Mouse (Mus musculus): Measurements from ENCODE around the gene Zmpste24. TPM values are rescaled to one million over a fixed set of nuclear protein-coding genes. Genes with fewer than 3 reads are reported as not detected.

Zmpste24 gene
- polyA plus RNA-seq, 1 experiment, result 5.2 TPM

DNA sequence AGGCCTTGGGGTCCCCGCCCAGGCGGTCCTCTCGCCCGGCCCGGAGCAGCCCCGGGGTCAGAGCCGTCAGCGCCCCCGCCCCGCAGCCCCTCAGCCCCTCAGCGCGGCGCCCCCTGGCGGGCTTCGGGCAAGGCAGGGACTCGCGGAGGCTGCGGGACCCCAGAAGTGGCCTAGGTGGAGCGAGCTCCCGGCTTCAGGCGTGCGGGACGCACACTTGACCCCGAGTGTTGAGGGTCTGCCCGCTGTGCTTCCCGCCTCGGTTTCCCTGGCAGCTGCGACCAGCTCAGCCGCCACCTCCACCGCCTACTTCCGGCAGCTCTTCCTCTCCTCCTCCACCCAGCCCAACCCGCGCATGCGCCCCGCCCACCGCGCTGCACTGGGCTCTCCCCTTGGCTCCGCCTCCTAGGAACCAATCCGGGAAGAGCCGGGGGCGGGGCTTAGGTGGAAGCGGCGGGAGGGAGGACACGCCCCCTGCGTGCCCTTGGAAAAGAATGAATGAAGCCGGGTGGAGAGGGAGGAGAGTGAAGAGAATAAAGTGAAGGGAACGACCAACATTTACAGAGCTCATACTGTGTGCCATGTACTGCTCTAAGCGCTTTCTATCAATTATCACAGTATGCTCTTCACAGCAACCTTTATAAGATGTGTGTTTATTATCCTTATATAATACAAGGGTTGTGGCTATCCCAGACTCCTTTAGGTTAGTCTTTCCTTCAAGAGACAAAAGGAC is 80.9 kb downstream of the Zmpste24 start, which contains the start of gene Smap2:
Gene Smap2, minus strand, starts transcription at position 320 of the 730 bp plus-strand sequence.
- no peak for TF ChIP-seq GATA1 (IDR thresholded peaks at IDR 0.05; ENCODE audit: low read length)

DNA sequence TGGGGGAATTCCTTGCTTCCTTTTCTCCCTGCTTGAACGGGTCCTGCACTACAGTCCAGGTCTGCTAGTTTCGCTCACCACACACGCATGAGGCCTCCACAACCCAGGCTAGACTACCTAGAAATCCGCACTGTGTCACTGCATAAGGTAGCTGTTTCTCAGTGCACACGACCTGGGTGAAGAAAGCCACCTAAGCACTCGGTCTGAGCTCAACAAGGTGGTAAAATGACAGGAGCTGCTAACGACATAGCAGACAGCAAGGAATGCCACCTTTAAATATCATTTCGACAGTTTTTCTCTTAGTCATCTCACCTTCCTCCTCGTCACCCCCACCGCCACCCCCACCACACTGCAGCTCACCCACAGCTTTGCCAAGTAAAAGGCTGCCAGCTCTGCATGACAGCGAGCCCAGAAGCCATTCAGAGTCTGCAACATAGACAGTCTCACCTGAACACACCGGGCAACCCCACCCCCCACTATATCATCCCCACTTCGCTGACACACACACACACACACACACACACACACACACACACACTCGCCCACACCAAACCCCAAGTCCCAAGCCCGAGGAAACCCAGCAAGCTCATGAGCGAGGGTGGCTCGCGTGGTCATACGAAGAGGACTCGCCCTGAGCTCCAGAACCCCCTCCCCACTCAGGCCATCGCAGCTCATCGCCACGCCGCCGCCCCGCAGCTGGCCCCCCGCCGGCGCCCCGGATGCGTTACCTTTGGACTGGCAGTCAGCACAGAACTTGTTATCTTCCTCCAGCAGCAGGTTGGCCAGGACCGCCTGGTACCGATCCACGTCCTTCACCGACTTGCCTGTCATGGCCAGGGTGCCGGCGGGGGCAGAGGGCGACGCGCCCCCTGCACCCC is 81.8 kb downstream of the Zmpste24 start:
- TF ChIP-seq GATA1 (IDR thresholded peaks at IDR 0.05; ENCODE audit: low read length), result no peak

DNA sequence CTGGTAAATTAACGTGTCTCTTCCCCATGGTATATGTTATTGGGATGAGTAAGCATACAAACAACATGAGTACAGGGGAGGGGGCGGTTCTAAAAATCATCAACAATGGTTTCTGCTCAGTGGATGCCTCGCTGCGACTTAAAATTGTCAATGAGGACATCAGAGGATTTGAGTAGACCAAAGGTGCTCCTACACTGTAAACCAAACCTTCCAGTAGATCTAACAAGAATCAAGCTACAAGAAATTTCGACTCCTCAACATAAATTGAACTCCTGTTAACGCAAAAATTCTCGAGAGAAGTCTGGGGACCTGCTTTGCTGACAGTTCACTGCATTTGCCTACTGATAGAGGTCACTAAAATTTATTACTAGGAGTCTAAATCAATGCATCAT is 82.8 kb downstream of the Zmpste24 start:
- TF ChIP-seq GATA1 (IDR thresholded peaks at IDR 0.05; ENCODE audit: low read length), result no peak

DNA sequence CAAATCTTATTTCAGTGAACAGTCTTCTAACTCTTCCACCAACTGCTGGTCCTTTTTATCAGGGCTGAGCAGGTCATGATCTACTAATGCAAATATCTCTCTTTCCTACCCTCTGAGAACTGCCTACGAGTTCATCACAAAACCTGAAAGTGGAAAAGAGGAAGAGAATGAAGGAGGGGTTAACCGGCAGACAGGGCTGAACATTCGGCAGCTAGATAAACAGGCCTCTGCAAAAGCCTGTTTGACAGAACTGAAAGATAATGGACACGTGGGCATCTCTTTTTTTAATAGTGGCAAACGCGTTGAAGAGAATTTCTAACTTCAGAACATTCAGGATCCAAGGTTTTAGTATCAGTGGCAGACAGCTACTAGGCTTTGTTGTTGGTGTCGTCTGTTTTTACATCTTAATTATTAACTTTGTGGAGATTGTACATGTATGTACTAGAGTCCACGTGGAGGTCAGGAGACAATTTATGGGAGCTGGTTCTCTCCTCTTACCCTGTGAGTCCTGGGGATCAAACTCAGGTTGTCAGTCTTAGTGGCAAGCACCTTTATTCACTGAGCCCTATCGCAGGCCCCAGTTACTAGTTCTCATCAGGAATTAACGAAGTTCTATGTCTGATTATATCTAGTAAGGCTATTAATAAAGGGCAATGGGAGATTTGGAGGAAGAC is 83.3 kb downstream of the Zmpste24 start:
- TF ChIP-seq GATA1 (IDR thresholded peaks at IDR 0.05; ENCODE audit: low read length), result peak; percentile 84

- no peak for TF ChIP-seq GATA1 (IDR thresholded peaks at IDR 0.05; ENCODE audit: low read length)
Observed at GRCm38 (mm10) chr4:121010770-121011549, 87.1 kb downstream of the Zmpste24 start.

Other genes starting within 250 kb of the Zmpste24 start
- not detected in 2 replicates for gene Rims3, start 243.4 kb downstream of the Zmpste24 start, polyA plus RNA-seq (2012)
- 5.3 and 6.2 TPM in 2 replicates for gene Exo5, start 173.2 kb downstream of the Zmpste24 start, polyA plus RNA-seq (2012)
- gene Zfp69, start 146.5 kb downstream of the Zmpste24 start, polyA plus RNA-seq (2012), result 2.1 and 2.4 TPM in 2 replicates
- 34.2 and 36.8 TPM in 2 replicates for gene Smap2, start 81.0 kb downstream of the Zmpste24 start, polyA plus RNA-seq (2012)
- not detected in 2 replicates for gene Col9a2, start 58.9 kb downstream of the Zmpste24 start, polyA plus RNA-seq (2012)
- gene Tmco2, start 11.0 kb upstream of the Zmpste24 start, polyA plus RNA-seq (2012), result not detected in 2 replicates
- 3.7 and 4.2 TPM in 2 replicates for gene Rlf, start 116.8 kb upstream of the Zmpste24 start, polyA plus RNA-seq (2012)
- not detected in 2 replicates for gene Gm12888, start 226.7 kb upstream of the Zmpste24 start, polyA plus RNA-seq (2012)

All from G1E-ER4 (cell line).